Mouse (Mus musculus): ENCODE measurements at regions not wholly inside any gene's neighbourhood (a gene's known extent, or its start where the extent isn't known, plus 50 kb on each side); places are given as distances from the start of the nearest gene placed in this dataset.

DNA sequence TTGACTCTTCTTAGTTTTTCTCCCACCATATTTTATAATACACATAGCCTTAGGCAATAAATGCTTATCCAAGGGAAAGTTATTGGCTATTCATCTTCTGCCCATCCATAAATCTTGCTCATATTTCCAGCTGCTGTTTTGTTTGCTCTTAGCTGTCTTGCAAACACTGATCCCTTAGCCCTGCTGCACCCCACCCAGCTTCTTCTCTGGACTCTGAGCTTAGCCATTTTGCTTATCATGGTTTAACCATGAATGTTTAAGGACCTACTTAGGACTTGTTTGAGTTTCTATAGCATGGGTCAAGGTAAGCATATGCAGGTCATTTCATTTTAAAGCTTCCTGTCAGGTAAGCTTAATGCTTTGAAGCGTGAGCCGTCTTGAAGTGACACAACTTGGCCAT is 130.5 kb upstream of the Myo3a start:
- TF ChIP-seq CTCF (IDR thresholded peaks at IDR 0.05; ENCODE audit: low read depth) (no peak), EP300 (optimal IDR thresholded peaks at IDR 0.05) (no peak)

Measured in stomach, postnatal 0 days (tissue).